Mouse (Mus musculus) fat pad, adult 2 months (tissue): ENCODE results near the gene Gpr137c.

Experiments
- DNase-seq: peaks from one replicate; pipeline ENCODE4 v3.0.0-alpha.2; 2011; ENCODE audit warnings: low read depth, low spot score; ENCODE audit errors: extremely low read depth

The Gpr137c gene

GRCm38 (mm10) chr14:45282066-45282465 lies 62.5 kb downstream of the Gpr137c start:
- no peak for DNase-seq

DNA sequence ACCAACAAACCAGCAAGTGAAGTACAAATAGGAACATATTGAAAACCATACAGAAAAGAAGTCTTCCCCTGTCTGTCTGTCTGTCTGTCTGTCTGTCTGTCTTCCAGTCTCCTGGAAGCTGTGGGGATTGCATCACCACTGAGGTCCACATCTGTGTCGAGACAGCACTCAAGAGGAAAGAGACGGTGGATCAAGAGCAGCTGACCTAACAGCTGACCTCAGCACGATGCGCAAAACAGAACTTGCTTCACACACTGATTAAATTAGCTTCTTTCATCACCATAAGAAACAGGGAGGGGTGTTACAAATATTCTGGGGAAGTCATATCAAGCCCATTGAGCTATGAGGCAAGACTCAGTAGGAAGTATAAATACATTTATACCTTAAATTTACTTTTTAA lies 72.1 kb downstream of the Gpr137c start:
- no peak for DNase-seq

GRCm38 (mm10) chr14:45303939-45304338 lies 84.4 kb downstream of the Gpr137c start:
- DNase-seq = no peak

DNA sequence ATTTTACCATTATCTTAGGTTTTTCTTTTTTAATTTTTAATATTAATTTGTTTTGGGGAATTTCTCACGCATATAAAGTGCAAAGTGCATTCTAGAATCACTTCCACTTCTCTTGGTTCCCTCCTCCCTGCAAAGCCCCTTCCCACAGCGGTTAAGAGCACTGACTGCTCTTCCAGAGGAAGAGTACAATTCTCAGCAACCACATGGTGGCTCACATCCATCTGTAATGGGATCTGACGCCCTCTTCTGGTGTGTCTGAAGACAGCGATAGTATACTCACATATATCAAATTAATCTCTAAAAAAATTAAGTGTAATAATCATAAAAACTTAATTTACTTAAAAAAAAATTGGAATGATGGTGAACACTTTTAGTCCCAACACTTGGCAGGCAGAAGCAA lies 84.9 kb downstream of the Gpr137c start:
- no peak for DNase-seq

- no peak for DNase-seq
These were observed 86.3 kb downstream of the Gpr137c start for GRCm38 (mm10) chr14:45305852-45306251.

DNA sequence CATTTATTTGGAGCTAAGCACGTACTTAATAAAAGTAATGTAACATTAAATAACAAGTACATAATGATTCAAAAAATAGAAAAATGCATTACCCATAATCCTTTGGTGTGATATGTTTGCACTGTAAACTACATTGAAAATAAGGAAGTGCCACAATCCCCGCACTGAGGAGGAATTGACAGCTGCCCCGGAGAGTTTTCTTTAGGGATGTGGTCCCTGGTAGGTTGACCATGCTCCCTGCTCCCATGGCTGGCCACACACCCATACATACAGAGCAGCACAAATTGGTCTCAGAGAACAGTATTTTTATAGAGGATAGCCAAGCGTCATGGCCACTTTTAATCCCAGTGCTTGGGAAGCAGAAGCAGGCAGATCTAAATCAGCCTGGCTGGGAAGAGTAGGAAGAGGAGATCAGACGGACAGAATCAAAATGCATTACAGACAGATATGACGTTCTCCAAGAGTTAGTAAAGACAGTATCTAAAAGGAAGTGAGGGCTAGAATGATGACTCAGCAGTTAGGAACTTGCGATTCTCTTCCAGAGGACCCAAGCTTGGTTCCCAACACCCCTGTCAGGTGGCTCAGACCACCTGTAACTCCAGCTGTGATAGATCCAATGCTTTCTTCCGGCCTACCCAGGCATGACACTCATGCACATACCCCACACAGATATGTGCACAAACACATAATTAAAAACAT lies 88.3 kb downstream of the Gpr137c start:
- no peak for DNase-seq

DNA sequence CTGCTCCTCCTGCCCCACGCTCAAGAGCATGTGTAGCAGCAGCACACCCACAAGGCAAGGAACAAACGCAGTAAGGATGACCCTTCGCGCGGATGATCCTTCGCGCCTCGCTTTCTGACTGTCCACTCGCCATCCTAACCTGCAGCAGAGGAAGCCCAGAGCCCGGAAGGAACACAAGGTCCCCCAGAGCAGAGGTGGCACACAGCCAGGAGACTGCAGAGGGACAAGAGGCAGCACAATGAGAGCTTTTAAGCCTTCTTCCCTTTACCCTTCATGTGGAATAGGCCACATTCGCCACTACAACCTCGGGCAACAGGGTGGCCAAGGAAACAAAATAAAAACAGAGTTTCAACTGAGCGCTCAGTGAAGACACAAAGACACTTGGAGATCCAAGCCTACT lies 90.1 kb downstream of the Gpr137c start:
- DNase-seq = no peak

GRCm38 (mm10) chr14:45310101-45310500 lies 90.6 kb downstream of the Gpr137c start:
- DNase-seq = no peak

GRCm38 (mm10) chr14:45316927-45317326 lies 97.4 kb downstream of the Gpr137c start:
- DNase-seq = no peak

DNA sequence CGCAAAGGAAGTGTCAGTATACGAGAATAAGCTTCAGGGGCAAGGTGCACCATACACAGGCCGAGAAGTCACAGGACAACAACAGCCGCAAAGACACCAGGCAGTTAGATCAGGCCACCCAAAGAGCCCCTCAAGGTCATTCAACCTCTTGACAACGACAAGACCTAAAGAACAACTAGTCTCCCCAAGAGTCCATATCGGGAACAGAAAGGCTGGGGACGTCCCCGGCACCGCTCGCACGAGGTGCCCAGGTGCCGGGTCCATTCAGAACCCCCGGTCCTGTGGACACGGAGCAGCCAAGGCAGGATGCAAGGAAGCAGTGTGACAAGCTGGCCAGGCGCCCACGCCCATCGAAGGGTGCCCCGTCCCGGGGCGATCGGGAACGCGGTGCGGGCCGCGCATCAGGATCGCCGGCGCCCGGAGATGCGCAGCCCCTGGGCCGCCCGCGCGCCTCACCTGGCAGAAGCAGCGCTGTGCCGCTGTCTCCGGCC lies 98.4 kb downstream of the Gpr137c start:
- no peak for DNase-seq

- DNase-seq = no peak
These were observed 99.1 kb downstream of the Gpr137c start, which contains the start of gene Ero1l for GRCm38 (mm10) chr14:45318426-45319236. TSS of gene Ero1l (minus strand) at chr14:45318771.

DNA sequence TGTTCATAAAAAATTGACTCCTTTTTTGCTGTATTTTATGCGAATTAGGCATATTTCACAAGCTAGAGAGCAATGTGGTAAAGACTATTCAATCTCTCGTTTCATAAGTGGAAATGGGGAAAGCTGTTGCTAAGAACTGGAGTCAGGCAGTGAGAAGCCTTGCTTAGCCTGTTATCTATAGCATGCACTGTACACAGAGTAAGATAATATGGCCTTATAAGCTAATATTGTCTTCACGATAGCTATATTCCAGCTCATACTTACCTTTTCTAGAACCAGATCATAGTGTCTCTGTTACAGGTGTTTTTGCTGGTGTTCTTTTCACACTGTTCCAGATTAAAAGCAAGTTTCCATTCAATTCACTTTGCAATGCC lies 99.7 kb downstream of the Gpr137c start:
- DNase-seq = no peak

GRCm38 (mm10) chr14:45320111-45320510 lies 100.6 kb downstream of the Gpr137c start:
- no peak for DNase-seq

DNA sequence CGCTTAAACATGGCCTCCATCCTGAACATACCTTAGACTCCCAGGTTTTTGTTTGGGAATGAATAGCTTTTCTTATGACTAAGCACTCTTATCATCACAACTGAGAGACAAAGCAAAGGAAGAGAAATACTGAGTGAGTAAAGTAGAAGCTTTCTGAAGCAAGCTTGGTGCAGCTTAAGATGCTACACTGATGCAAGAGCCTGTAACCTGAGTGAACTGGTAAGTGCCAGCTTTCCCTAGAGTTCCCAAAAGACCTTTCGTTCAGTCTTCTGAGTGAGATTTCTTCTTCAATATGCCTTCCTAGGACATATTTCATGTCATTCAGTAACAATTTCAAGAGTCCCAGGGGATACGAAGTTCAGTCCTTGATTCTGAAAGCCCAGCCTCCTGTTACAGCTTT lies 101.5 kb downstream of the Gpr137c start:
- DNase-seq = no peak

DNA sequence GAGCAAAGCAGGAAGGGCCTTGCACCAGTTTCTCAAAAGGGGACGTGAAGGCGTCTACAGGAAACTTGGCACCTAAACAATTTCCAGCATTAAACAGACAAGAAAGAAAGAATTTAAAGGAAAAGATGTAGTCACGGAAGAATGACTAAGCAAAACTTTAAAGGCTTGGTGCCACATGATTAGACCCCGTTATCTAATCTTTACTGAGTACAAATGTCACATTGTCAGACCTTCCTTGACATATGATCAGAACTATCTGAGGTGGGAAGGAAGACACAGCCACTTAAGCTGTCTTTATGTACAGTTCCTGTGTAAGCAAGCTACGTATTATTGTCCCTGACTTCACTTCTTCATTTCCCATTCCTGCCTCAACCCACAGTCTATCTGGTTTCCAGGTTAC lies 102.1 kb downstream of the Gpr137c start:
- DNase-seq = no peak

GRCm38 (mm10) chr14:45322450-45322849 lies 102.9 kb downstream of the Gpr137c start:
- no peak for DNase-seq

DNA sequence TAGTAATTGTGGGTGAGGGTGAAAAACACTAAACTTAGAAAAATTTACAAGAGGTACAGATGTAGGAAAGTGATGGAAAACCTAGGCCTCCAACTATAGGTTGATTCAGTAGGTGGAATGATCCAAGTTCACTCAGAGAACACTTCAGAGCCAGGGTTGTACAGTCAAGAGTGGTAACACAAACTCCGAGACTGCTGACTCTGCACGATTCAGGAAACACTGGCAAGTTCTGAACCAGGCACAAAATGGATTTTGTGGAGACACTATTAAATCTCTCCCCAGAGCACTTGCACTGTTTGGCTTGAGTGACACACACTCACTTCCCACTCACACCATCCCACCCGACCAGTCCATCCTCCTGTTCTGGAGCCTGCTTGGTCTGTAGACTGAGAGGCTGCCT lies 103.8 kb downstream of the Gpr137c start:
- no peak for DNase-seq

GRCm38 (mm10) chr14:45325471-45325870 lies 106.0 kb downstream of the Gpr137c start:
- DNase-seq = peak; percentile 93

DNA sequence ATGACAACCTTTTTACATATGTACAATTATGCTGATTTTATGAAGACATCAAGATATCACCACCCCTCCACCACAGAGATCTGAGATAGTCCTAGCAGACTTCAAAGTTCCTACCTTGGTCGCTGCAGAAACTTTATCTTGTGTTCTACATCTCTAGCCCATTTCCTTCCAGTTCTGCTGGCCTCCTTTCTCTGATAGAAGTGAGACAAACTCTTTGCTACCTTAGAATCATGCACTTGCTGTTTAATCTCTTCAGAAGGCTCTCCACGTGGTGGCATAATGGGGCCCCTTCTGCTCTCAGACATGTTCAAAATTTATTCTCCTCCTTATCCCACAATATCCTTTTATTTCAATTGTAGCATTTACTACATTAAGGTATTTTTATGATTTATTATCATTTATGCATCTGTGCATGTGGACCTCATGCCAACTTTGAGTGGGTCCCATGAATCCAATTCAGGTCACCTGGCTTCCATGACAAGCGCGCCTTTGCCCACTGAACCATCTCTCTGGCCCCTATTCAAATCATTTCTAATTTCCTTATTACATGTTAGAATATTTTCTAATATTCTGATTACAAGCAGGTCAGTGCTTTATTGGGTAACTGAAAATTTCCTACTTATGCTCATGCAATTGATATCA lies 108.7 kb downstream of the Gpr137c start:
- no peak for DNase-seq

- DNase-seq = no peak
These were observed 109.6 kb downstream of the Gpr137c start for GRCm38 (mm10) chr14:45329018-45329588.

DNA sequence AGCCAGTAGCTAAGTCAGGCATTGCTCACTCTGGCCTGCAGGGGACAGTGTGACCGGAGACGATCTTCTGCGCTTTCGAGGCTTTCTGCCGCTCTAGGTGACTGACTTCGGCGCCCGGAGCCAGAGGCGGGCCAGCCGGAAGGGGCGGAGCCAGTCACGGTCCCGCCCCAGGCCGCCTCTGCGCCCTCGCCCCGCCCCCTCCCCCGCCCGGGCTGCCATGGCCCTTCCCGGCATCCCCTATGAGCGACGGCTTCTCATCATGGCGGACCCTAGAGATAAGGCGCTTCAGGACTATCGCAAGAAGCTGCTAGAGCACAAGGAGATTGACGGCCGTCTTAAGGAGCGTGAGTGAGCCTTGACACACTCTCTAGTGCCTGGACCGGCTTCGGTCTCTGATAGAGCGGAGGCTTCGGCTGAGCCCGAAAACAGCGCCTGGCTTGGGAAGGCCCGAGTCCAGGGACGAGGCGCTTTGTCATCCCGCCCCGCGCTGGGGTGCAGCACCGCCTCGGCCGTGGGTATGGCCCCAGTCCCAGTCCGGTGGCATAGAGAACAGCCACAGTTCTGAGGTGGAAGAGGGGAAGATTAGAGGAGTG lies 110.2 kb downstream of the Gpr137c start, which contains the start of gene Psmc6:
Psmc6 (plus strand) TSS at position 200 of the 593 bp plus-strand sequence.
- no peak for DNase-seq
